ENCODE assay signal across 21 mouse cellular contexts in genomic region chr11:80718036-80718435, GRCm38 (mm10).
"Had no signal": no experiment of that assay in that cellular context is flagged by ENCODE, and none has a peak within 500 bp of the region (broad histone marks: within the 10 kb centered on the region; RNA-seq: fewer than 3 reads in every experiment).

No protein-coding gene starts in this region.

- H3K27ac ChIP-seq: kidney, embryonic 15.5 days; limb, embryonic 15.5 days; liver, embryonic 12.5 days; liver, embryonic 15.5 days; macrophage; midbrain, embryonic 12.5 days; midbrain, embryonic 15.5 days; neural tube, embryonic 12.5 days; neural tube, embryonic 15.5 days; stomach, postnatal 0 days had no signal

- H3K36me3 ChIP-seq: kidney, embryonic 15.5 days; limb, embryonic 15.5 days; liver, embryonic 12.5 days; liver, embryonic 15.5 days; midbrain, embryonic 12.5 days; midbrain, embryonic 15.5 days; neural tube, embryonic 12.5 days; neural tube, embryonic 15.5 days had no signal

- ATAC-seq: liver, embryonic 12.5 days; midbrain, embryonic 15.5 days had no signal

- H3K4me2 ChIP-seq: kidney, embryonic 15.5 days; limb, embryonic 15.5 days; liver, embryonic 12.5 days; liver, embryonic 15.5 days; midbrain, embryonic 12.5 days; midbrain, embryonic 15.5 days; neural tube, embryonic 12.5 days; neural tube, embryonic 15.5 days had no signal

- H3K4me1 ChIP-seq: limb, embryonic 15.5 days; liver, embryonic 12.5 days; liver, embryonic 15.5 days; midbrain, embryonic 12.5 days; midbrain, embryonic 15.5 days; neural tube, embryonic 12.5 days; neural tube, embryonic 15.5 days had no signal

- DNase-seq: kidney, postnatal 10 days; kidney, postnatal 4 days; layer of hippocampus, adult 9-11 months; lung, adult 18-20 months; lung, postnatal 14 days; right cerebral cortex, adult 18-20 months; right cerebral cortex, postnatal 14 days; right cerebral cortex, postnatal 4 days; thymus, adult 2 months; thymus, postnatal 14 days; thymus, postnatal 4 days had no signal

- H3K9ac ChIP-seq: kidney, embryonic 15.5 days; limb, embryonic 15.5 days; liver, embryonic 12.5 days; liver, embryonic 15.5 days; midbrain, embryonic 12.5 days; midbrain, embryonic 15.5 days; neural tube, embryonic 12.5 days; neural tube, embryonic 15.5 days had no signal

- H3K9me3 ChIP-seq: kidney, embryonic 15.5 days; limb, embryonic 15.5 days; liver, embryonic 12.5 days; liver, embryonic 15.5 days; midbrain, embryonic 12.5 days; midbrain, embryonic 15.5 days; neural tube, embryonic 12.5 days; neural tube, embryonic 15.5 days had no signal

- H3K27me3 ChIP-seq: kidney, embryonic 15.5 days; limb, embryonic 15.5 days; liver, embryonic 12.5 days; liver, embryonic 15.5 days; midbrain, embryonic 12.5 days; midbrain, embryonic 15.5 days; neural tube, embryonic 12.5 days; neural tube, embryonic 15.5 days had no signal

- H3K4me3 ChIP-seq: kidney, embryonic 15.5 days; limb, embryonic 15.5 days; liver, embryonic 12.5 days; liver, embryonic 15.5 days; midbrain, embryonic 12.5 days; midbrain, embryonic 15.5 days; neural tube, embryonic 12.5 days; neural tube, embryonic 15.5 days had no signal
